Mouse (Mus musculus): Measurements from ENCODE around the gene Lrrc27. TPM values are rescaled to one million over a fixed set of nuclear protein-coding genes. Genes with fewer than 3 reads are reported as not detected.

The Lrrc27 gene
- polyA plus RNA-seq, 1 experiment from 2014 or later = 2.9 TPM

DNA sequence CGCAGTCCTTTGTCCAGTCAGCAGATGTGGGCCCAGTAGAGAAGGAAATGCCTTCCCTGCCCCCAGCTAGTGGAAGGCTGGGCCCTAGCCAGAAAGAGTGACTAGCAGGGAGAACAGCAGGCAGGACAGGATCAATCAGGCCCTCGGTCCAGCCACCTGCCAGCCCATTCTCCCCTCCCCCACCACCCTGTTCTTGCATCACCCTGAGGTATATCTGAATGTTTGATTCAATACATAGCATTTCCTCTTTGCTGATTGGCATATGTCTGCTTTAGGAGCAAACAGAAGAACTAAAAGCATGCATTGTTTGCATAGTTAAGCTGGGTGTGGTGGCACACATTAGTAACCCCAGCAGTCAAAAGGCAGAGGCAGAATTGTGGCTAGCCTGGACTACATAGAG lies 68.4 kb downstream of the Lrrc27 start:
- no peak overlapping the region for H3K9ac ChIP-seq
- ATAC-seq (ENCODE audit: insufficient read depth, low FRiP score, low read depth) = peak; percentile 44; the same call in 1 of the 2 replicates
- no peak overlapping the region for H3K4me3 ChIP-seq (replicated peaks)
- H3K9me3 ChIP-seq = no peaks in the 10 kb centered on the region
- no peak overlapping the region for H3K4me2 ChIP-seq
- H3K27me3 ChIP-seq (replicated peaks) = no peaks in the 10 kb centered on the region
- peaks cover 23% of the 10 kb centered on the region for H3K4me1 ChIP-seq
- H3K36me3 ChIP-seq = no peaks in the 10 kb centered on the region
- H3K27ac ChIP-seq = peak overlapping the region; percentile 70
- WGBS = 37% methylated on average over 2 of the region's 2 CpGs

DNA sequence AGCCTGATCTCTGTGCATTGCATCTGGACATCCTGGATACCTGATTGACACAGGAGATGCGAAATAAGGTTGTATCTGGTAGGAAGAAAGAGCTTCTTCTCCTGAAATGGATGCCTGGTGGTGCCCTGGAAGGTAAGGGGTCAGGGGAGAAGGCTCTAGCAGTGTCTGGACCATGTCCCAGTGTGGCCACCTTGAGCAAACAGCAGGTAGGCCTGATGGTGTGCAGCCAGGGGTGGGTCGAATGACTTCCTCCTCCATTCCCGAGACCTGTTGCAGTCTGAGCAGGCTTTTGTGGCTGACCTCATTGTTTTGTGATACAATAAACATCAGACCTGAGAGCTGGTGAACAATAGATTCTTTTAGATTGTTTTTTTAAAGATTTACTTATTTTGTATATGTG lies 69.2 kb downstream of the Lrrc27 start:
- Histone ChIP-seq H3K27ac (peak overlapping the region; percentile 70; the same call in 1 of the 2 replicates), H3K4me1 (peaks cover 23% of the 10 kb centered on the region), H3K36me3 (no peaks in the 10 kb centered on the region), H3K4me3 (replicated peaks) (no peak overlapping the region), H3K9ac (no peak overlapping the region), H3K27me3 (replicated peaks) (no peaks in the 10 kb centered on the region), H3K9me3 (no peaks in the 10 kb centered on the region), H3K4me2 (no peak overlapping the region)
- 68% methylated on average over 3 of the region's 3 CpGs for WGBS
- ATAC-seq (ENCODE audit: insufficient read depth, low FRiP score, low read depth) = no peak

DNA sequence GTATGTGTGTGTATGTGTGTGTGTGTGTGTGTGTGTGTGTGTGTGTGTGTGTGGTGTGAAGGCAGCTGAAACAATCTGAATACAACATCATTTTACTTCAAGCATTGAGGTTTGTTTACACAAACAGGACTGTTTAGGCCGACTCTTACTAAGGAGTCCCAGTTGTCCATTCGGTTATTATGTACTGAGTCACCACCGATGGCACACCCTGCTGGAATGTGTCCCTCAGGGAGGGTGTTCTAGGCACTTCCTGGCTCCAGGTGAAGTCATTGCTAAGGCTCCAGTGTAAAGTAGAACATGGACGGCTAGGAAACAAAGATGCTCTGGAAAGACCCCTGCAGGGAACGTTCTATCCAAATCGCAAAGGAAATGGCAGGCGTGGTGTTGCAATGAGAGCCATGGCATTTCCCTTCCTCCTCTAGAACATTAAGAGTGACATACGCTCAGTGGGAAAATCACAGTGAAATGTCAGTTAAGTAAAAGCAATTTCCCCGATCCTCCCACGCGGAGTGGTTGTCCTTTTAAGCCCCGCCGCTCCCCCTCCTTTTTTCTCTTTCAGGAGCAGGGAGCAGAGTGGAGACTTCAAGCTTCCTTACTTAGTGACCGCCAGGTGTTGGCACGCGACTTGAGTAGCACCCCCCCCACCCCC lies 72.6 kb downstream of the Lrrc27 start:
- Histone ChIP-seq H3K4me1 (peaks cover 14% of the 10 kb centered on the region), H3K9me3 (no peaks in the 10 kb centered on the region), H3K27me3 (replicated peaks) (no peaks in the 10 kb centered on the region), H3K4me3 (replicated peaks) (no peak overlapping the region), H3K4me2 (no peak overlapping the region), H3K36me3 (no peaks in the 10 kb centered on the region), H3K9ac (no peak overlapping the region), H3K27ac (no peak overlapping the region)
- 68% methylated on average over 16 of the region's 16 CpGs for WGBS
- ATAC-seq (ENCODE audit: insufficient read depth, low FRiP score, low read depth) = no peak

DNA sequence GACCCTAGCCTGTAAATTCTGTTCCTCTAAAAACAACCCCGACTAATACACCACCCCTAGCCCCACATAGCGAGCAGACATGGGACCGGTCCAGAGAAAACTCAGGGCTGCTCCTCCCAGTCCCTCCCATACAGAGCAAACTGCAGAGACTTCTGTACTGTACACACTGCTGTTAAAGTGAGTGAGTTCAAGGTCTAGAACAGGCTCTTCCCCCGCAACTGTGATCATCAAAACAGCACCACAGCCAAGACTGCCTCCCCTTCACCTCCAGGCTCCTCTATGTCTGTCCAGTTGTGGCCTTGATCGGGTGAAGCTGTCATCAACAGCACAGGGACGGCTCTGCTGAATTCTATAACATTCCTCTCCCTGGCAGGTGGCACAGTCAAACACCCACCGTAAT lies 75.8 kb downstream of the Lrrc27 start:
- Histone ChIP-seq H3K4me2 (no peak overlapping the region), H3K27me3 (replicated peaks) (no peaks in the 10 kb centered on the region), H3K9me3 (no peaks in the 10 kb centered on the region), H3K9ac (no peak overlapping the region), H3K27ac (no peak overlapping the region), H3K4me1 (no peaks in the 10 kb centered on the region), H3K36me3 (no peaks in the 10 kb centered on the region), H3K4me3 (replicated peaks) (no peak overlapping the region)
- WGBS = 76% methylated on average over 7 of the region's 7 CpGs
- no peak for ATAC-seq (ENCODE audit: insufficient read depth, low FRiP score, low read depth)

Other genes with a start within 250 kb of the Lrrc27 start
- gene Dpysl4, start 127.0 kb upstream of the Lrrc27 start, polyA plus RNA-seq (2015; fragmentation: Nextera tagmentation; extraction: Ambion mirVana) = 14.3 and 14.7 TPM in 2 replicates
- gene Stk32c, start 319 bp downstream of the Lrrc27 start, polyA plus RNA-seq (2015; fragmentation: Nextera tagmentation; extraction: Ambion mirVana) = 0.21 and 0.23 TPM in 2 replicates
- gene Pwwp2b, start 35.5 kb downstream of the Lrrc27 start, polyA plus RNA-seq (2015; fragmentation: Nextera tagmentation; extraction: Ambion mirVana) = 17.1 and 18.5 TPM in 2 replicates
- 35.0 and 35.7 TPM in 2 replicates for gene Inpp5a, start 176.1 kb downstream of the Lrrc27 start, polyA plus RNA-seq (2015; fragmentation: Nextera tagmentation; extraction: Ambion mirVana)